Mouse (Mus musculus): ENCODE measurements at regions not wholly inside any gene's neighbourhood (a gene's known extent, or its start where the extent isn't known, plus 50 kb on each side); places are given as distances from the start of the nearest gene placed in this dataset.

GRCm38 (mm10) chr1:73857497-73857896 is 266.8 kb downstream of the Tns1 start:
- 59% methylated on average over 5 of the region's 5 CpGs for WGBS
- Histone ChIP-seq H3K4me2 (ENCODE audit: low read depth, low read length) (no peak overlapping the region), H3K4me3 (ENCODE audit: low read depth, low read length) (no peak overlapping the region), H3K9me3 (ENCODE audit: control insufficient read depth, low read length) (no peaks in the 10 kb centered on the region), H3K4me1 (ENCODE audit: control insufficient read depth, insufficient read depth, low read length) (no peaks in the 10 kb centered on the region), H3K27ac (ENCODE audit: low read depth, low read length) (no peak overlapping the region), H3K27me3 (ENCODE audit: control insufficient read depth, insufficient read depth, low read length) (no peaks in the 10 kb centered on the region), H3K36me3 (ENCODE audit: control insufficient read depth, insufficient read depth, low read length) (no peaks in the 10 kb centered on the region), H3K9ac (replicated peaks; ENCODE audit: low read depth, low read length) (no peak overlapping the region)
- ATAC-seq (ENCODE audit: low read depth), result no peak

DNA sequence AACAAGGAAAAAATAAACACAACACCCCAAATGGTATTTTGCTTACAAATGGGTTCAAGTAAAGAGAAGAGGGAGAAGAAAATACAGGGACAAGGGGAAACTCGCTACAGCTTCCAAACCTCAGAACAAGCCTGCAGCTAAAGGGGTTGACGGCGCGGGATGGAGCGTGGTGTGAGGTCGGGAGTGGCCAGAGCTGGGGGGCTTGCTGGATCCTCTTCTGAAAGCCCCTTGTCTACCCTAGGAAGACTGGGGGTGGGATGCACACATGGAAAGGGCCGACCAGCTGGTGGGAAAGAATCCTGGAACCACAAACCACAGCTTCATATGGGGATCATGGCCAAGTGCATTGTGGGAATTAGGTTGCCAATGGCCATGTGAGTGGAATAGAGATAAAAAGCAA is 267.4 kb downstream of the Tns1 start:
- H3K4me1 ChIP-seq (ENCODE audit: control insufficient read depth, insufficient read depth, low read length), result no peaks in the 10 kb centered on the region
- H3K9ac ChIP-seq (replicated peaks; ENCODE audit: low read depth, low read length), result no peak overlapping the region
- ATAC-seq (ENCODE audit: low read depth), result no peak
- H3K4me3 ChIP-seq (ENCODE audit: low read depth, low read length), result no peak overlapping the region
- H3K4me2 ChIP-seq (ENCODE audit: low read depth, low read length), result no peak overlapping the region
- WGBS, result 96% methylated on average over 7 of the region's 7 CpGs
- H3K9me3 ChIP-seq (ENCODE audit: control insufficient read depth, low read length), result no peaks in the 10 kb centered on the region
- no peak overlapping the region for H3K27ac ChIP-seq (ENCODE audit: low read depth, low read length)
- H3K36me3 ChIP-seq (ENCODE audit: control insufficient read depth, insufficient read depth, low read length), result no peaks in the 10 kb centered on the region
- H3K27me3 ChIP-seq (ENCODE audit: control insufficient read depth, insufficient read depth, low read length), result no peaks in the 10 kb centered on the region

- H3K9ac ChIP-seq (replicated peaks; ENCODE audit: low read depth, low read length), result no peak overlapping the region
- H3K27ac ChIP-seq (ENCODE audit: low read depth, low read length), result no peak overlapping the region
- no peaks in the 10 kb centered on the region for H3K27me3 ChIP-seq (ENCODE audit: control insufficient read depth, insufficient read depth, low read length)
- H3K4me1 ChIP-seq (ENCODE audit: control insufficient read depth, insufficient read depth, low read length), result no peaks in the 10 kb centered on the region
- H3K4me3 ChIP-seq (ENCODE audit: low read depth, low read length), result no peak overlapping the region
- 89% methylated on average over 4 of the region's 4 CpGs for WGBS
- no peak overlapping the region for H3K4me2 ChIP-seq (ENCODE audit: low read depth, low read length)
- ATAC-seq (ENCODE audit: low read depth), result no peak
- no peaks in the 10 kb centered on the region for H3K9me3 ChIP-seq (ENCODE audit: control insufficient read depth, low read length)
- H3K36me3 ChIP-seq (ENCODE audit: control insufficient read depth, insufficient read depth, low read length), result no peaks in the 10 kb centered on the region
These were observed 268.9 kb downstream of the Tns1 start for GRCm38 (mm10) chr1:73855306-73855705.

DNA sequence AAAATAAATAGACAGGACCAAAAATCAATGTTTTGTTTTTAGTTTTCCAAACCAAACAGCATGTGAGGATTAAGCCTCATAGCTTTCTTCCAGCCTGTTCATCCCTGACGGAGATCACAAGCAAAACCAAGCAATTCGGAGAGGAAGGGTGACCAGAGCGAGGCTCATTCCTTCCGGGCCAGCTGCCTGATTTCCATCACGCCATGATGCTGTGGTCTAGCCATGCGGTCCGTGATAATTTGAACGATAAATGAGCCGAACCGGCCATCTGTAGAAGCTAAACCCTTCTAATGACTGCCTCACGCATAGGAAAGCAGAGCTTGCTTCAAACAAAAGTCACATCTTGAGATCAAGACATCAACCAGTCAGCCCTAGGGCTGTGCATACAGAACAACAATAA is 270.4 kb downstream of the Tns1 start:
- ATAC-seq (ENCODE audit: low read depth), result no peak
- Histone ChIP-seq H3K36me3 (ENCODE audit: control insufficient read depth, insufficient read depth, low read length) (no peaks in the 10 kb centered on the region), H3K27ac (ENCODE audit: low read depth, low read length) (no peak overlapping the region), H3K4me1 (ENCODE audit: control insufficient read depth, insufficient read depth, low read length) (0 out of 2 replicates have a peak, but pooled peaks cover 3% of the 10 kb centered on the region), H3K27me3 (ENCODE audit: control insufficient read depth, insufficient read depth, low read length) (no peaks in the 10 kb centered on the region), H3K4me3 (ENCODE audit: low read depth, low read length) (no peak overlapping the region), H3K9ac (replicated peaks; ENCODE audit: low read depth, low read length) (no peak overlapping the region), H3K4me2 (ENCODE audit: low read depth, low read length) (no peak overlapping the region), H3K9me3 (ENCODE audit: control insufficient read depth, low read length) (no peaks in the 10 kb centered on the region)
- 63% methylated on average over 11 of the region's 11 CpGs for WGBS

GRCm38 (mm10) chr1:73850173-73851014 is 273.9 kb downstream of the Tns1 start:
- H3K36me3 ChIP-seq (ENCODE audit: control insufficient read depth, insufficient read depth, low read length), result no peaks in the 10 kb centered on the region
- no peak overlapping the region for H3K27ac ChIP-seq (ENCODE audit: low read depth, low read length)
- 0 out of 2 replicates have a peak, but pooled peaks cover 3% of the 10 kb centered on the region for H3K4me1 ChIP-seq (ENCODE audit: control insufficient read depth, insufficient read depth, low read length)
- no peak overlapping the region for H3K9ac ChIP-seq (replicated peaks; ENCODE audit: low read depth, low read length)
- H3K27me3 ChIP-seq (ENCODE audit: control insufficient read depth, insufficient read depth, low read length), result no peaks in the 10 kb centered on the region
- 25% methylated on average over 11 of the region's 11 CpGs for WGBS
- H3K9me3 ChIP-seq (ENCODE audit: control insufficient read depth, low read length), result no peaks in the 10 kb centered on the region
- no peak overlapping the region for H3K4me2 ChIP-seq (ENCODE audit: low read depth, low read length)
- H3K4me3 ChIP-seq (ENCODE audit: low read depth, low read length), result no peak overlapping the region
- peak; percentile 88 for ATAC-seq (ENCODE audit: low read depth)

DNA sequence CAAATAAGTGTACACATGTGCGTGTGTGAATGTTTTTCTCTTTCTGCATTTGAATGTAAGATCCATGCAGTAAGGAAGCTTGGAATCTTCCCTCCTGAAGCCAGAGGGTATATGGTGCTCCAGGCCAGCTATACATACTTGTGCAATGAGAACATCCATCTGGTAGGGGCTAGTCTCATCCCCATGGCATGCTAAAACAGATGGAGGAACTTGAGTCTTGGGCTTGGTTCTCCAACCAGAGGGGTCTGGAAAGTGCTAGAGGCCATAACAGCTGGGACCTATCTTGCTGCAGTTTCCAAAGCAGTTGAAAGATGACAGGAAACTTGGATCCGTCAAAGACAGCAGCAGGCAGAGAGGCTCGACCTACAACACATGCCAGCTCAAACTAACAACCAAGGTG is 275.9 kb downstream of the Tns1 start:
- WGBS, result 88% methylated on average over 3 of the region's 3 CpGs
- no peaks in the 10 kb centered on the region for H3K9me3 ChIP-seq (ENCODE audit: control insufficient read depth, low read length)
- H3K36me3 ChIP-seq (ENCODE audit: control insufficient read depth, insufficient read depth, low read length), result no peaks in the 10 kb centered on the region
- no peak overlapping the region for H3K9ac ChIP-seq (replicated peaks; ENCODE audit: low read depth, low read length)
- 0 out of 2 replicates have a peak, but pooled peaks cover 3% of the 10 kb centered on the region for H3K4me1 ChIP-seq (ENCODE audit: control insufficient read depth, insufficient read depth, low read length)
- H3K27ac ChIP-seq (ENCODE audit: low read depth, low read length), result no peak overlapping the region
- H3K4me3 ChIP-seq (ENCODE audit: low read depth, low read length), result no peak overlapping the region
- ATAC-seq (ENCODE audit: low read depth), result no peak
- no peaks in the 10 kb centered on the region for H3K27me3 ChIP-seq (ENCODE audit: control insufficient read depth, insufficient read depth, low read length)
- H3K4me2 ChIP-seq (ENCODE audit: low read depth, low read length), result no peak overlapping the region

- Histone ChIP-seq H3K4me2 (ENCODE audit: low read depth, low read length) (no peak overlapping the region), H3K4me3 (ENCODE audit: low read depth, low read length) (no peak overlapping the region), H3K4me1 (ENCODE audit: control insufficient read depth, insufficient read depth, low read length) (0 out of 2 replicates have a peak, but pooled peaks cover 3% of the 10 kb centered on the region), H3K27ac (ENCODE audit: low read depth, low read length) (no peak overlapping the region), H3K9ac (replicated peaks; ENCODE audit: low read depth, low read length) (no peak overlapping the region), H3K27me3 (ENCODE audit: control insufficient read depth, insufficient read depth, low read length) (no peaks in the 10 kb centered on the region), H3K36me3 (ENCODE audit: control insufficient read depth, insufficient read depth, low read length) (no peaks in the 10 kb centered on the region), H3K9me3 (ENCODE audit: control insufficient read depth, low read length) (no peaks in the 10 kb centered on the region)
- WGBS, result 59% methylated on average over 3 of the region's 3 CpGs
- no peak for ATAC-seq (ENCODE audit: low read depth)
These were observed 277.1 kb downstream of the Tns1 start for GRCm38 (mm10) chr1:73847126-73847525.

- 80% methylated on average over 5 of the region's 5 CpGs for whole genome bisulfite sequencing
- H3K9me3 ChIP-seq (ENCODE audit: control insufficient read depth, low read length), result no peaks in the 10 kb centered on the region
- no peak overlapping the region for H3K4me2 ChIP-seq (ENCODE audit: low read depth, low read length)
- H3K27ac ChIP-seq (ENCODE audit: low read depth, low read length), result no peak overlapping the region
- H3K27me3 ChIP-seq (ENCODE audit: control insufficient read depth, insufficient read depth, low read length), result no peaks in the 10 kb centered on the region
- H3K9ac ChIP-seq (replicated peaks; ENCODE audit: low read depth, low read length), result no peak overlapping the region
- no peak for ATAC-seq (ENCODE audit: low read depth)
- H3K4me1 ChIP-seq (ENCODE audit: control insufficient read depth, insufficient read depth, low read length), result 0 out of 2 replicates have a peak, but pooled peaks cover 3% of the 10 kb centered on the region
- no peaks in the 10 kb centered on the region for H3K36me3 ChIP-seq (ENCODE audit: control insufficient read depth, insufficient read depth, low read length)
- no peak overlapping the region for H3K4me3 ChIP-seq (ENCODE audit: low read depth, low read length)
These were observed 279.1 kb downstream of the Tns1 start for GRCm38 (mm10) chr1:73845115-73845514.

- Histone ChIP-seq H3K36me3 (ENCODE audit: control insufficient read depth, insufficient read depth, low read length) (no peaks in the 10 kb centered on the region), H3K27ac (ENCODE audit: low read depth, low read length) (no peak overlapping the region), H3K9ac (replicated peaks; ENCODE audit: low read depth, low read length) (no peak overlapping the region), H3K4me1 (ENCODE audit: control insufficient read depth, insufficient read depth, low read length) (no peaks in the 10 kb centered on the region), H3K4me2 (ENCODE audit: low read depth, low read length) (no peak overlapping the region), H3K9me3 (ENCODE audit: control insufficient read depth, low read length) (no peaks in the 10 kb centered on the region), H3K4me3 (ENCODE audit: low read depth, low read length) (no peak overlapping the region), H3K27me3 (ENCODE audit: control insufficient read depth, insufficient read depth, low read length) (no peaks in the 10 kb centered on the region)
- WGBS, result 74% methylated on average over 3 of the region's 3 CpGs
- no peak for ATAC-seq (ENCODE audit: low read depth)
These were observed 279.7 kb downstream of the Tns1 start for GRCm38 (mm10) chr1:73844574-73844973.

All from neural tube, embryonic 14.5 days (tissue).